Comparison of ENCODE assay signal across 7 mouse cellular contexts in genomic region chr5:34335539-34336096, GRCm38 (mm10). TPM values are rescaled to one million over a fixed set of nuclear protein-coding genes. Genes with fewer than 3 reads are reported as not detected.
DNase-seq lines count a peak whose midpoint lies in the region; ATAC-seq lines count a peak whose summit lies in the region.

No protein-coding gene starts in this region.

- 0 out of 2 replicates have a peak, but pooled peaks cover 11% of the 10 kb centered on the region for H3K4me1 ChIP-seq in embryonic facial prominence, embryonic 15.5 days
- H3K4me1 ChIP-seq in midbrain, embryonic 14.5 days (ENCODE audit: control insufficient read depth, insufficient read depth, low read length), result peaks cover 18% of the 10 kb centered on the region

- H3K4me3 ChIP-seq in embryonic facial prominence, embryonic 15.5 days (replicated peaks), result peak overlapping the region; percentile 99
- peak overlapping the region; percentile 97 for H3K4me3 ChIP-seq in midbrain, embryonic 14.5 days (replicated peaks; ENCODE audit: low read depth, low read length)

- ATAC-seq in embryonic facial prominence, embryonic 15.5 days (ENCODE audit: insufficient number of reproducible peaks, low FRiP score, low TSS enrichment, low read depth), result peak; percentile 44
- peak; percentile 67 for ATAC-seq in midbrain, embryonic 14.5 days (ENCODE audit: low FRiP score, low TSS enrichment)

- H3K36me3 ChIP-seq in embryonic facial prominence, embryonic 15.5 days, result no peaks in the 10 kb centered on the region
- H3K36me3 ChIP-seq in midbrain, embryonic 14.5 days (ENCODE audit: control insufficient read depth, insufficient read depth, low read length), result no peaks in the 10 kb centered on the region

- H3K9me3 ChIP-seq in embryonic facial prominence, embryonic 15.5 days (replicated peaks), result no peaks in the 10 kb centered on the region
- H3K9me3 ChIP-seq in midbrain, embryonic 14.5 days (ENCODE audit: control insufficient read depth, low read length), result no peaks in the 10 kb centered on the region

- peak overlapping the region; percentile 73 for H3K4me2 ChIP-seq in embryonic facial prominence, embryonic 15.5 days (replicated peaks)
- H3K4me2 ChIP-seq in midbrain, embryonic 14.5 days (ENCODE audit: low read length), result peak overlapping the region; percentile 78

- 3% methylated on average over 21 of the region's 21 CpGs for WGBS in embryonic facial prominence, embryonic 15.5 days
- WGBS in midbrain, embryonic 14.5 days, result 3% methylated on average over 21 of the region's 21 CpGs

- H3K9ac ChIP-seq in embryonic facial prominence, embryonic 15.5 days, result peak overlapping the region; percentile 90
- peak overlapping the region; percentile 93 for H3K9ac ChIP-seq in midbrain, embryonic 14.5 days (replicated peaks; ENCODE audit: low read length)

- H3K27ac ChIP-seq in embryonic facial prominence, embryonic 15.5 days (replicated peaks), result peak overlapping the region; percentile 97
- H3K27ac ChIP-seq in midbrain, embryonic 14.5 days (replicated peaks; ENCODE audit: low read depth, low read length), result peak overlapping the region; percentile 87

- DNase-seq in urinary bladder, adult 18-20 months (ENCODE audit: low spot score in 2 of 2), result peak; percentile 37 to 60
- no peak for DNase-seq in urinary bladder, postnatal 25 days (ENCODE audit: low spot score)
- peak; percentile 61 for DNase-seq in kidney, postnatal 10 days
- DNase-seq in midbrain, embryonic 14.5 days, result no peak
- no peak for DNase-seq in adrenal gland, adult (ENCODE audit: inconsistent age in 2 of 2, low spot score in 1 of 2)
- DNase-seq in adrenal gland, postnatal 25 days, result no peak

- H3K27me3 ChIP-seq in embryonic facial prominence, embryonic 15.5 days, result no peaks in the 10 kb centered on the region
- H3K27me3 ChIP-seq in midbrain, embryonic 14.5 days (ENCODE audit: control insufficient read depth, insufficient read depth, low read length), result no peaks in the 10 kb centered on the region

RNA-seq across cellular contexts. Expression of gene Rnf4, which starts 0.5 kb away (rescaled TPM):
- 142 and 147 TPM in 2 replicates for polyA plus RNA-seq in embryonic facial prominence, embryonic 15.5 days (2015; fragmentation: Nextera tagmentation; extraction: Ambion mirVana)
- 110 and 152 TPM in 2 replicates for polyA plus RNA-seq in midbrain, embryonic 14.5 days (2014; fragmentation: Nextera tagmentation; extraction: Ambion mirVana)
- 92.9 and 94.1 TPM in 2 replicates for total RNA-seq in adrenal gland, postnatal 25 days (2021)

RNA-seq across cellular contexts. Expression of gene Fam193a, which starts 34.1 kb away (rescaled TPM):
- 13.2 and 13.5 TPM in 2 replicates for polyA plus RNA-seq in embryonic facial prominence, embryonic 15.5 days (2015; fragmentation: Nextera tagmentation; extraction: Ambion mirVana)
- polyA plus RNA-seq in midbrain, embryonic 14.5 days (2014; fragmentation: Nextera tagmentation; extraction: Ambion mirVana), result 20.8 and 21.9 TPM in 2 replicates
- total RNA-seq in adrenal gland, postnatal 25 days (2021), result 38.0 and 38.3 TPM in 2 replicates

RNA-seq across cellular contexts. Expression of gene Cfap99, which starts 47.2 kb away (rescaled TPM):
- 0.35 and 0.88 TPM in 2 replicates for polyA plus RNA-seq in embryonic facial prominence, embryonic 15.5 days (2015; fragmentation: Nextera tagmentation; extraction: Ambion mirVana)
- 0.09 TPM in 1 of 2 replicates, not detected in the other for polyA plus RNA-seq in midbrain, embryonic 14.5 days (2014; fragmentation: Nextera tagmentation; extraction: Ambion mirVana)
- total RNA-seq in adrenal gland, postnatal 25 days (2021), result not detected in 2 replicates

RNA-seq across cellular contexts. Expression of gene Zfyve28, which starts 47.4 kb away (rescaled TPM):
- polyA plus RNA-seq in embryonic facial prominence, embryonic 15.5 days (2015; fragmentation: Nextera tagmentation; extraction: Ambion mirVana), result 0.84 and 1.2 TPM in 2 replicates
- 2.8 and 3.2 TPM in 2 replicates for polyA plus RNA-seq in midbrain, embryonic 14.5 days (2014; fragmentation: Nextera tagmentation; extraction: Ambion mirVana)
- 0.70 TPM in 1 of 2 replicates, not detected in the other for total RNA-seq in adrenal gland, postnatal 25 days (2021)

Comparison
In these comparisons a context has a peak if more than half of its experiments do, and no peak if none do; other contexts are left out.
1. DNase-seq: peak in urinary bladder, adult 18-20 months (2 of 2) and kidney, postnatal 10 days (single experiment); none in urinary bladder, postnatal 25 days (single experiment), midbrain, embryonic 14.5 days (single experiment), adrenal gland, adult (0 of 2) and adrenal gland, postnatal 25 days (single experiment).